Mouse (Mus musculus) hindbrain, embryonic 15.5 days (tissue): ENCODE measurements around the gene Rnf144b. TPM values are rescaled to one million over a fixed set of nuclear protein-coding genes. Genes with fewer than 3 reads are reported as not detected.

Source experiments
- ATAC-seq: fragments of 200-750 bp; cut with Nextera tagmentation; 2 replicates; pipeline ENCODE4 v1.8.0; 2017; ENCODE audit warnings: low read depth, moderate number of reproducible peaks, moderate TSS enrichment; ENCODE audit not compliant: low FRiP score
- H3K27ac ChIP-seq: fragments of 300-500 bp; sonication (generic); replicated peaks from 2 replicates; pipeline ENCODE4 v1.5.1; 2015; ENCODE audit warnings: mild to moderate bottlenecking, inconsistent platforms
- H3K27me3 ChIP-seq: fragments of 300-500 bp; sonication (generic); 2 replicates; pipeline ENCODE4 v1.6.1; 2015; ENCODE audit warnings: control low read depth, inconsistent platforms
- H3K36me3 ChIP-seq: fragments of 300-500 bp; sonication (generic); 2 replicates; pipeline ENCODE4 v1.6.1; 2015; ENCODE audit warnings: control low read depth, inconsistent platforms
- H3K4me1 ChIP-seq: fragments of 300-500 bp; sonication (generic); replicated peaks from 2 replicates; pipeline ENCODE4 v1.6.1; 2015; ENCODE audit warnings: control low read depth, inconsistent platforms
- H3K4me2 ChIP-seq: fragments of 300-500 bp; sonication (generic); 2 replicates; pipeline ENCODE4 v1.6.1; 2015; ENCODE audit warnings: moderate library complexity, mild to moderate bottlenecking, inconsistent platforms
- H3K4me3 ChIP-seq: fragments of 300-500 bp; sonication (generic); 2 replicates; pipeline ENCODE4 v1.5.1; 2015; ENCODE audit warnings: mild to moderate bottlenecking, inconsistent platforms
- H3K9ac ChIP-seq: fragments of 300-500 bp; sonication (generic); 2 replicates; pipeline ENCODE4 v1.6.1; 2015; ENCODE audit warnings: inconsistent platforms
- H3K9me3 ChIP-seq: fragments of 300-500 bp; sonication (generic); 2 replicates; pipeline ENCODE4 v1.6.1; 2016; ENCODE audit warnings: control low read depth, inconsistent platforms
- WGBS: fragments of 180-500 bp; shearing (Covaris S2); methylation state at CpG from one replicate; pipeline ENCODE4 v1.1.7; 2015; 5-methylcytosine and 5-hydroxymethylcytosine counted together
- polyA plus RNA-seq: library from polyadenylated mRNA; unstranded; fragments of >200 nt; fragmentation: Nextera tagmentation; extraction: Ambion mirVana; gene quantifications from 2 replicates; pipeline ENCODE4 v1.2.1, GENCODE M21; 2015

Rnf144b gene
- polyA plus RNA-seq, 1 experiment from 2014 or later = 0.96 TPM

DNA sequence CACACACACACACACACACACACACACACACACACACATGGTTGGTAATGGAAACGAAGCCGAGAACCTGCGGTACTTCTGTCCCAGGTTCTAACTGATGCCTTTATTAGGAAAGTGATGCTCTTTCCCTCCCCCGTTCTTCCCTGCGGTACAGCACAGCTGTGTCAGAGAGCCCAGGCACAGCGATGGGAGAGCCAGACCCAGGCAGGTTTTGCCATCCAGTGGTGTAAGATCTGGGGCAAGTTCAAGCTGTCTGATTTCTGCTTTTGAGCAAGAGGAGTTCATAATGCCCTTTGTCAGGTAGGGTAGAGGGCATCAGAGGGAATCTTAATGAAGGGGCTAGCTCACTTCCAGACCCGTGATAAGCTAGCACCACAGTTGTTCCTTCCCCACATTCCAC is 89.1 kb downstream of the Rnf144b start:
- no peak overlapping the region for H3K27ac ChIP-seq
- no peak for ATAC-seq
- no peaks in the 10 kb centered on the region for H3K27me3 ChIP-seq
- 89% methylated on average over 7 of the region's 7 CpGs for WGBS
- H3K36me3 ChIP-seq = no peaks in the 10 kb centered on the region
- no peak overlapping the region for H3K4me2 ChIP-seq
- H3K4me1 ChIP-seq = no peaks in the 10 kb centered on the region
- no peak overlapping the region for H3K4me3 ChIP-seq
- H3K9ac ChIP-seq = no peak overlapping the region
- H3K9me3 ChIP-seq = no peaks in the 10 kb centered on the region

DNA sequence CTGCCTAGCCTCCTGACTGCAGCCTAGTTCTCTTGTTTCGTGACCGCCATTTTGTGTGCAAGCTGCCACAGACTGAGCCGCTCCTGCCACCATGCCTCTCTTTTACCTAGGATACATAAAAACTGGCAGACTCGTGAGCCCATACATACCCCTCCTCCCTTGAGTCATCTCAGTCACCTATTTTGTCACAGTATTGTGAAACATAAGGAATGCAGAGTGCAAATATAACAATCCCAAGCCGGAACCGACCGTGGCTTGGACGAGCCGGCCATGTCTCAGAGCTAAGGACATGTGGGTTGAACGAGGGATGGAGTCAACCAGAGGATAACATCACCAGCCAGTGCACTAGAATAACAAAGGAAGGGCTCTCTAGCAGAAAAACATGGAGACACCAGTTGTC is 91.4 kb downstream of the Rnf144b start:
- H3K4me2 ChIP-seq = no peak overlapping the region
- no peaks in the 10 kb centered on the region for H3K4me1 ChIP-seq
- H3K9me3 ChIP-seq = no peaks in the 10 kb centered on the region
- ATAC-seq = no peak
- WGBS = 97% methylated on average over 10 of the region's 10 CpGs
- no peaks in the 10 kb centered on the region for H3K36me3 ChIP-seq
- H3K27me3 ChIP-seq = no peaks in the 10 kb centered on the region
- H3K27ac ChIP-seq = no peak overlapping the region
- H3K4me3 ChIP-seq = no peak overlapping the region
- H3K9ac ChIP-seq = no peak overlapping the region

DNA sequence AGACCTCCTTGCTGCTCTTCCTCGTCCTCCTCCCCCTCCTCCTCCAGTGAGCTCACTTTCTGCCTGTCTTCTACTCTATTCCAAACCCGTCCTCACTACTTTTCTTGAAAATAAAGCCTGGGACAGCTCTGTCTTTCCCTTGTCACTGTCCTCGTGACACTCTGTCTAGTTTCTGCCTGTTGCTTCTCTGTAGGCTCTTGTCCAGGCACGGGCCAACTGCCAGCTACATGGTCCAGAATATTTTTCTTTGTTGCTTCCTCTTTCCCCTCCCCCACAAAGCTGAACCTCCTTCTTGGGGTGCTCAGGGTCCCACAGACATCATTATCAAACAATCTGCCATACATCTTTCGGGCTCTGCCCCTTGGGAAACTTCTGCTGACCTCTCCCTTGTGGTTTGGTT is 92.4 kb downstream of the Rnf144b start:
- Histone ChIP-seq H3K27me3 (no peaks in the 10 kb centered on the region), H3K27ac (no peak overlapping the region), H3K9ac (no peak overlapping the region), H3K4me3 (no peak overlapping the region), H3K4me2 (no peak overlapping the region), H3K36me3 (no peaks in the 10 kb centered on the region), H3K4me1 (no peaks in the 10 kb centered on the region), H3K9me3 (no peaks in the 10 kb centered on the region)
- 81% methylated on average over 5 of the region's 5 CpGs for WGBS
- ATAC-seq = no peak

DNA sequence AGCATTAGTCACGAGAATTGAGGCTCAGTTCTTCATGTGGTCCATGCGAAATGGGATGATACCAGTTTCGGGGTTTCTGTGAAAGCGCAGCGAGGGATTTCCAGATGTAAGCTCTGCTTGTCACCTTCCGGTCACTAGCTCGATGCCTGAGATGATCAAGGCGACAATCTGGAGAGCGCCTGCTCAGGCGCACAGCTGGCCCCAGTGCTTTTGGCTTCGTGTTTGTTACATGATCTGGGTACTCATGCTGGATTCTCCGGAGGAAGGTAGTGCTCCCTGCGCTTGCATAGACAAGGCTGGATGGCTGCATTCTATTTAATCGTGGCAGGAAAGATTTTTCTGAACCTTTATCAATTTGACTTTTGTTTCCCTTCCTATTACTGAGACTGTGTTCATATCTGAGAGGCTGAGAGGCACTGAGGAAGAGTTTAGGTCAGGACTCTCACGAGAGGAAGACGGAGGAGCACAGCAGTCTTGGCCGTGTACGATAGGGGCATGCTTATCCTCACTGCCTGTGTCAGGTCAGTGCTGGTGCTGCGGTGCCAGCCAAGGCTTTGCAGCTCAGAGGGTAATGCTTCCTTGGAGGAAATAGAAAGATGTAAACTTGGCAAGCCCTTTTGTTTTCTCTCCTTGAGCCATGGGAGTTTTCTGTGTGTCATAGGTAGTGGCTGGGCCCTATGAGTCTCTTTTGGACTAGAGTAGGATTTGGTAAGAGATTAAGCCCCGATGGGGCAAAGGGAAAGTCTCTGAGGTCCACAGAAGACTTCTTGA is 93.5 kb downstream of the Rnf144b start:
- Histone ChIP-seq H3K36me3 (no peaks in the 10 kb centered on the region), H3K9ac (no peak overlapping the region), H3K9me3 (no peaks in the 10 kb centered on the region), H3K27me3 (no peaks in the 10 kb centered on the region), H3K27ac (no peak overlapping the region), H3K4me3 (no peak overlapping the region), H3K4me2 (no peak overlapping the region), H3K4me1 (no peaks in the 10 kb centered on the region)
- 90% methylated on average over 20 of the region's 20 CpGs for WGBS
- ATAC-seq = no peak

DNA sequence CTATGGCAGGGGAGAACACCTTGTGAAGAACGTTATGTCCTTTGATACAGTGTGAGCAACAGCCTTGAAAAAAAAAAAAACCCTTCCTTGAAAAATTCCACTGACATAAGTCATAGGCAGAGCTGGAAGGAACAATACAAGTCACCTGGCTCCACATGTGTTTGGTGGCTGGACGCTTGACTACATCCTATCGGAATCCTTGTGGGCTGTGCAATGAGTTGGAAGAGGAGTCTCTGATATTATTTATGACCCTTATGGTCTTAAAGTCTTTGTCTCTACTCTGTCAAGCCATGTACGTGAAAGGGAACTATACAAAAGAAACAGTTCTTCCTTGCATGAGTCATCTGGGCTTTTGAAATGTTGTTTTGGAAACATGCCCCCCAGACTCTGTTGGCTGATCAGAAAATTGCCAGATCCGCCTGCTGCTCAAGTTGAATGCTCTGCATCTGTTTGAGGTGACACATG is 94.7 kb downstream of the Rnf144b start:
- no peaks in the 10 kb centered on the region for H3K36me3 ChIP-seq
- H3K9ac ChIP-seq = no peak overlapping the region
- H3K27ac ChIP-seq = no peak overlapping the region
- no peaks in the 10 kb centered on the region for H3K4me1 ChIP-seq
- H3K4me3 ChIP-seq = no peak overlapping the region
- ATAC-seq = no peak
- no peaks in the 10 kb centered on the region for H3K9me3 ChIP-seq
- no peak overlapping the region for H3K4me2 ChIP-seq
- no peaks in the 10 kb centered on the region for H3K27me3 ChIP-seq
- 67% methylated on average over 5 of the region's 5 CpGs for WGBS

DNA sequence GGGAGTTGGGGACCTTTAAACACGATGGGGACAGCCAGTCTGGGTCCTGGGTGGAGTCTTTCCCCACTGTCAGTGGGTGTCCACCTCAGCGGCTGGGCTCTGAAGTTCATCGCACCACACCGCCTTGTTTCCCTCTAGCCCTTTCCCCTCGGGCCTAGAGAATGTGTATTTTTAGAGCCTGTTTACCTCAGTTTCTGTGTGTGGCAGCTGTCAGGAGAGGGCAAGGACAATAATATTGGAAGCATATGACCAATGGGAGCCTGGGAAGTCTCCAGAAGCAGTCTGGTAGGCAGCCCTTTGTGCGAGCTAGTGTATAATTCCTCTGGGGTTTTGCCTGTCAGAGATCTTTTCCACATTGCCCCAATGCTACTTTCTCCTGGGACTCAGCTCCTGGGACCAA is 95.9 kb downstream of the Rnf144b start:
- Histone ChIP-seq H3K27ac (no peak overlapping the region), H3K4me2 (no peak overlapping the region), H3K9ac (no peak overlapping the region), H3K4me3 (no peak overlapping the region), H3K9me3 (no peaks in the 10 kb centered on the region), H3K27me3 (no peaks in the 10 kb centered on the region), H3K36me3 (no peaks in the 10 kb centered on the region), H3K4me1 (peaks cover under 1% of the 10 kb centered on the region; the same call in 1 of the 2 replicates)
- no peak for ATAC-seq
- WGBS = 57% methylated on average over 6 of the region's 6 CpGs

DNA sequence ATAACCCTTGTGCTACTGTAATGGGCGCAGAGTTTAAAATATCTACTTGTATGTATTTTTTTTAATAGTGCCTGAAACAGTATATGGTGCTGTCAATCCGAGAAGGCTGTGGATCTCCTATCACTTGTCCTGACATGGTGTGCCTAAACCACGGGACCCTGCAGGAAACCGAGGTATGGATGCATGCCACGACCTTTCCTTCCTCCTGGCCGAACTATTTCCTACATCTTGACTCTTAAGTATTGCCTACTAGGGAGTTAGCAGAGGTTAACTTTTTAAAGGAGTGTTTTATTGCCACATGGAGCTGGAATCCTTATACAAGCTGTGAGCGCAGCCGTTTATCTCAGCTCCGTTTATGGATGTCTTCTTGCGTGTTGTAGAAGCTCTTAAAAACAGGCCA is 98.0 kb downstream of the Rnf144b start:
- H3K9ac ChIP-seq = no peak overlapping the region
- H3K36me3 ChIP-seq = no peaks in the 10 kb centered on the region
- 92% methylated on average over 10 of the region's 10 CpGs for WGBS
- no peak overlapping the region for H3K27ac ChIP-seq
- no peak overlapping the region for H3K4me2 ChIP-seq
- no peak for ATAC-seq
- H3K27me3 ChIP-seq = no peaks in the 10 kb centered on the region
- H3K4me3 ChIP-seq = no peak overlapping the region
- H3K9me3 ChIP-seq = no peaks in the 10 kb centered on the region
- H3K4me1 ChIP-seq = peaks cover 18% of the 10 kb centered on the region

DNA sequence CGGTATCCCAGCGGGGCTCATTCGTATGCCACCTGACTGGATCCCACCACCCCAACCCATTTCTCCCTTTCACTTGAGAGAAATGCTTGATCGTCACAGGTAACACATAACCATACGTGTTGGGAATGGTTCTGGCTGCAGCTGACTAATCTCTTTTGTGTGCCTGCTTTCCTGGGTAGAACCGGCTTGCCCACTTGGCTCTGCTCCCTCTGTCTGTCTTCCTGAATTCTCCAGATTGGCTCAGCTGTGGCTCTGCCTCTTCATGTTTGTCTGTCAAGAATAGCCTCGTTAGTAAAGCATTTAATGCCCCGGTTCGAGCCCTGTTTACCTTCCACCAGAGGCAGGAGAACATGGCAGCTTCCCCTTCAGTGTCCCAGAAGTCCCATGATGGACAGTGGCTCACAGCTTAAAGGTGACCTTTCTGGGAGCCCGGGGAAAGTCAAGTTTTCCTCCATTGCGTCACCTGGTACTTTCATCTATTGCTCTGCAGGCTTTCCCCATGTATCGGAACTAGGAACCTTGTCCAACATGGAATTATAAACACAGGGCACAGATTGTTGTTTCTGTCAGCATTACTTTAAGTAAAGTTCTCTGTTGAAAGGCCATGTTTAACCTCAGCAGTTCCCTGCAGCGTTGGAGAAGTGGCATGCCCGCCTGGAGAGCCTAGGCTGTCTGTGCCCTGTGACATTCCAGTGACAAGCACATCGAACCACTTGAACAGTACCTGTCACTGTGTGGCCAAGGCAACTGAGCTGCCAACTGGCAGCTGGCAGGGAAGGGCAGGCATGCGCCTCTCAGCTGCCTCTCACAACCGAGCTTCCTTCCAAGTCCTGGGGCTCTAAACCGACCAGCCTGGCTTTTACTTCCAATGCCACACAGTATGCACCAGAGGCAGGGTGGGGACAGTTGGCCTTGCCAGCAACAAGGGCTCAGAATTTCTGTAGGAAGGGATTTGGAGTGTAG is 101.4 kb downstream of the Rnf144b start:
- Histone ChIP-seq H3K4me2 (no peak overlapping the region), H3K9me3 (no peaks in the 10 kb centered on the region), H3K27me3 (no peaks in the 10 kb centered on the region), H3K9ac (no peak overlapping the region), H3K36me3 (no peaks in the 10 kb centered on the region), H3K4me3 (no peak overlapping the region), H3K27ac (peak overlapping the region; percentile 50), H3K4me1 (peaks cover 18% of the 10 kb centered on the region)
- WGBS = 57% methylated on average over 18 of the region's 18 CpGs
- ATAC-seq = peak; percentile 82

DNA sequence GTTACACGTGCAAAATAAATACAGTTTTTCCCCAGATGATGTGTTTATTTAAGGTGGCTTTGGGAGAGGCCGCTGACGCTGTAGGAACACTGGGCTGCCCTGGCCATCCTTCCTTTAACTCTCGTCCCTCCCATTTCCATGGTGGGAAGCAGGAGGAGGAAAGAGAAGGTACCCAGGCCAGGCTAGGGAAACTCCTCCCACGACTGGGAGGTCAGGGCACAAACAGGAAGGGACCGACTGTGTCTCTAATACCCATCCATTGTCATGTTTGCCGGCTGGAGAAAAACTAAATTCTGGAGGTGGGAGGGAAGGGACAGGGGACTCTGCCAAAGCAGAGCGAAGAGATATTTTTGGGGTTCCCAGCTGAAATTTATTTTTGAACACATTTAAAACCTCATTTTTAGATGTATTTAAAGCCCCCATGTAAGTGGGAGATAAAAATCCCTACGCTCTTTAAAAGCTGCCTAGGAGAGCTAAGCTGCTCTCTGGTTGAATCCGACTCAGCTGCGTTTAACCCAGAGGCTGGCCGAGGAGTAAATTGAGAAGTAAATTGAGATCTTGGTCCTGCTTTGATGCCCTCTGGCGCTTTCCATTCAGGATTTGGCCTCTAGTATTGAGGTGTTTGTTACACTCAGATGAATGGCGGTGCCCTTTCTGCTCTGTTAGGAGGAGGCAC is 102.3 kb downstream of the Rnf144b start:
- 23% methylated on average over 14 of the region's 14 CpGs for WGBS
- no peak overlapping the region for H3K9ac ChIP-seq
- H3K36me3 ChIP-seq = no peaks in the 10 kb centered on the region
- H3K4me2 ChIP-seq = no peak overlapping the region
- ATAC-seq = 0 out of 2 replicates have a peak, but pooled peaks have one; percentile 45
- H3K27me3 ChIP-seq = no peaks in the 10 kb centered on the region
- no peak overlapping the region for H3K4me3 ChIP-seq
- H3K9me3 ChIP-seq = no peaks in the 10 kb centered on the region
- peaks cover 18% of the 10 kb centered on the region for H3K4me1 ChIP-seq
- no peak overlapping the region for H3K27ac ChIP-seq

DNA sequence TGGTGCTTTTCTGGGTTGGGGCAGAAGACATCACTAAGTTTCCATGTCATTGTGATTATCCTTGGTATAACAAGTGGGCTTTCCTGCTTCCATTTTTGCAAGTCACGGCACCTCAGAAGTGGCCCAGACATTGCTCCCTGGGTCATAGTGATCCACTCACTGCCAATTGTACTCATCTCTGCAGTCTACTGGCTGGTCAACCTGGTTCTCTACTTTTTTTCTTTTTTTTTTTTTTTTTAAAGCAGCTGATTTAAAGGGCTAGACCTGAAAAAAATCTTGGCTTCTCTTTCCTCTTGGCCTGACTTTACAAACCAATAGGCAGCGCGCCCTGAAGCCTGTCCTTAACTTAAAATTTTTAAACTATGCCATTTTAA is 102.9 kb downstream of the Rnf144b start:
- no peaks in the 10 kb centered on the region for H3K9me3 ChIP-seq
- 85% methylated on average over 3 of the region's 3 CpGs for WGBS
- peaks cover 18% of the 10 kb centered on the region for H3K4me1 ChIP-seq
- H3K27ac ChIP-seq = no peak overlapping the region
- H3K9ac ChIP-seq = no peak overlapping the region
- no peak for ATAC-seq
- H3K4me3 ChIP-seq = no peak overlapping the region
- no peak overlapping the region for H3K4me2 ChIP-seq
- no peaks in the 10 kb centered on the region for H3K36me3 ChIP-seq
- H3K27me3 ChIP-seq = no peaks in the 10 kb centered on the region

DNA sequence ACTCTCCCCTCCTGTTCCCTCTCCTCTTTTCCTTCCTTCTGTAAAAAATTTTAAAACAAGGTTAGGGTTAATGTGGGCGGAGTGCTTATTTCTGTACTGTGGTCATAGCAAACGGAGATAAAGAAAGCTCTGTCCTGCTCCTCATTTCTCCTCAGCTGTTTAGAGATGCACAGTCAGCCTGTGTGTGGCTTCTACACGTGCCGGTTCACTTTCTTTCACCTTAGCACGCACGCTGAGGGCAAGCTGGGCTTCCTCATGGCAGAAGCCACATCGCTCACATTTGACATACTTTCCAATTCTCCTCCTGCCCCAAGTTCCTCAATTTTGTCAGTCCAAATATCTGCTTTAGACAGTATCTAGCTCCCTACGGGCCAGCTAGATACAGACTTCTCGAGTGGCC is 103.3 kb downstream of the Rnf144b start:
- Histone ChIP-seq H3K27me3 (no peaks in the 10 kb centered on the region), H3K9me3 (no peaks in the 10 kb centered on the region), H3K36me3 (no peaks in the 10 kb centered on the region), H3K4me1 (peaks cover 18% of the 10 kb centered on the region), H3K4me3 (no peak overlapping the region), H3K27ac (no peak overlapping the region), H3K9ac (no peak overlapping the region), H3K4me2 (no peak overlapping the region)
- 83% methylated on average over 9 of the region's 9 CpGs for WGBS
- no peak for ATAC-seq

DNA sequence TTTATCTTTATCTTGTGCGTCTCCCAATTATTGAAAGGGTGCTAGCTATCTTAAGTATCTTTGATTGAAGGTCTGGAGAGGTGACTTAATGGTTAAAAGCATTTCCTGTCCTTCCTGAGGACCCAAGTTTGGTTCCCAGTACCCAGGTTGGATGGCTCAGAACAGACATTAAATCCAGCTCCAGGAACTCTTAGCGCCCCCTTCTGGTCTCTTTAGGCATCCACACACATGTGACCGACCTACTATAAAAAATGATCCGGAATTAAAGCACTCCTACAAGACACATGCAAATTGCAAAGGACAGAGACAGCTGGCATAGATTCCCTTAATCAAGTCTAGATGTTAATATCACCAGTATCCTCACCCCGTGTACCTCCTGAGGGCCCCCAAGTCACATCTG is 104.1 kb downstream of the Rnf144b start:
- Histone ChIP-seq H3K27me3 (no peaks in the 10 kb centered on the region), H3K9ac (no peak overlapping the region), H3K4me3 (no peak overlapping the region), H3K27ac (no peak overlapping the region), H3K9me3 (no peaks in the 10 kb centered on the region), H3K4me2 (no peak overlapping the region), H3K36me3 (no peaks in the 10 kb centered on the region), H3K4me1 (peaks cover 18% of the 10 kb centered on the region)
- 75% methylated on average over 5 of the region's 5 CpGs for whole genome bisulfite sequencing
- ATAC-seq = no peak
